Mouse (Mus musculus): Measurements from ENCODE around the gene Rin3. TPM values are rescaled to one million over a fixed set of nuclear protein-coding genes. Genes with fewer than 3 reads are reported as not detected.

Gene Rin3
- total RNA-seq, 2 experiments from 2014 or later = 23.1 to 26.1 TPM

GRCm38 (mm10) chr12:102296361-102296760 is 13.5 kb downstream of the Rin3 start:
- intact Hi-C loops (cut with DNase I) = no loop called here
- no peak for DNase-seq

- no peak for DNase-seq
- intact Hi-C loops (cut with DNase I) = no loop called here
These were observed 14.1 kb downstream of the Rin3 start for GRCm38 (mm10) chr12:102296967-102297366.

GRCm38 (mm10) chr12:102299209-102299608 is 16.4 kb downstream of the Rin3 start:
- no peak for DNase-seq
- intact Hi-C loops (cut with DNase I) = no loop called here

- intact Hi-C loops (cut with DNase I) = no loop called here
- DNase-seq = no peak
These were observed 18.7 kb downstream of the Rin3 start for GRCm38 (mm10) chr12:102301585-102301984.

GRCm38 (mm10) chr12:102302322-102302721 is 19.5 kb downstream of the Rin3 start:
- no peak for DNase-seq
- intact Hi-C loops (cut with DNase I) = no loop called here

GRCm38 (mm10) chr12:102302831-102303351 is 20.0 kb downstream of the Rin3 start:
- intact Hi-C loops (cut with DNase I) = no loop called here
- peak; percentile 72 to 79 for DNase-seq

- intact Hi-C loops (cut with DNase I) = no loop called here
- no peak for DNase-seq
These were observed 21.0 kb downstream of the Rin3 start for GRCm38 (mm10) chr12:102303867-102304266.

GRCm38 (mm10) chr12:102305069-102305836 is 22.4 kb downstream of the Rin3 start:
- intact Hi-C loops (cut with DNase I) = no loop called here
- no peak for DNase-seq

- peak; percentile 76 to 77 for DNase-seq
- intact Hi-C loops (cut with DNase I) = no loop called here
These were observed 25.2 kb downstream of the Rin3 start for GRCm38 (mm10) chr12:102308001-102308456.

- DNase-seq = peak; percentile 63
These were observed 25.7 kb downstream of the Rin3 start for GRCm38 (mm10) chr12:102308457-102309011.

GRCm38 (mm10) chr12:102309099-102309799 is 26.4 kb downstream of the Rin3 start:
- DNase-seq = no peak
- intact Hi-C loops (cut with DNase I) = no loop called here

More at GRCm38 (mm10) chr12:102308457-102309011, 25.7 kb downstream of the Rin3 start:
- intact Hi-C loops (cut with DNase I) = no loop called here

GRCm38 (mm10) chr12:102309800-102310195 is 26.9 kb downstream of the Rin3 start:
- no peak for DNase-seq
- intact Hi-C loops (cut with DNase I) = no loop called here

- intact Hi-C loops (cut with DNase I) = no loop called here
- no peak for DNase-seq
These were observed 27.4 kb downstream of the Rin3 start for GRCm38 (mm10) chr12:102310261-102310660.

- no peak for DNase-seq
- intact Hi-C loops (cut with DNase I) = no loop called here
These were observed 28.6 kb downstream of the Rin3 start for GRCm38 (mm10) chr12:102311454-102311853.

- intact Hi-C loops (cut with DNase I) = no loop called here
These were observed 36.3 kb downstream of the Rin3 start for GRCm38 (mm10) chr12:102319150-102319549.

GRCm38 (mm10) chr12:102319899-102320298 is 37.1 kb downstream of the Rin3 start:
- DNase-seq = no peak
- intact Hi-C loops (cut with DNase I) = loop anchor here (2.0 kb wide), 1 partner anchor 35 kb away; no protein-coding TSS in a partner anchor

More at GRCm38 (mm10) chr12:102319150-102319549, 36.3 kb downstream of the Rin3 start:
- DNase-seq = no peak

- no peak for DNase-seq
- intact Hi-C loops (cut with DNase I) = loop anchor here (2.0 kb wide), 1 partner anchor 36 kb away; no protein-coding TSS in a partner anchor
These were observed 37.5 kb downstream of the Rin3 start for GRCm38 (mm10) chr12:102320322-102320721.

GRCm38 (mm10) chr12:102321064-102321728 is 38.3 kb downstream of the Rin3 start:
- DNase-seq = no peak
- intact Hi-C loops (cut with DNase I) = loop anchor here (2.0 kb wide), 1 partner anchor 36 kb away; no protein-coding TSS in a partner anchor

GRCm38 (mm10) chr12:102321855-102322254 is 39.0 kb downstream of the Rin3 start:
- peak in 1 of 2 experiments; percentile 37 for DNase-seq
- intact Hi-C loops (cut with DNase I) = loop anchor here (2.0 kb wide), 1 partner anchor 37 kb away; no protein-coding TSS in a partner anchor

- intact Hi-C loops (cut with DNase I) = no loop called here
- peak; percentile 60 to 75 for DNase-seq
These were observed 40.5 kb downstream of the Rin3 start for GRCm38 (mm10) chr12:102323392-102323791.
